Mouse (Mus musculus): Measurements from ENCODE around the gene Mapre1.

GRCm38 (mm10) chr2:153793366-153793765 is 52.3 kb downstream of the Mapre1 start:
- no peak for TF ChIP-seq POLR2AphosphoS5 (IDR thresholded peaks at IDR 0.05; ENCODE audit: insufficient replicate concordance, low read depth, low read length)
- no peak for TF ChIP-seq CTCF (IDR thresholded peaks at IDR 0.05; ENCODE audit: low read depth, low read length)
- no peak for TF ChIP-seq GATA1 (IDR thresholded peaks at IDR 0.05; ENCODE audit: borderline replicate concordance, low read length)
- no peak for TF ChIP-seq GATA2 (IDR thresholded peaks at IDR 0.05; ENCODE audit: borderline replicate concordance, low read depth, low read length)
- TF ChIP-seq TAL1 (conservative IDR thresholded peaks at IDR 0.05; ENCODE audit: low read depth, low read length), result no peak

Measured in G1E (cell line).